Mouse (Mus musculus) spleen, adult 2 months (tissue): Measurements from ENCODE around the gene Zbtb18. TPM values are rescaled to one million over a fixed set of nuclear protein-coding genes. Genes with fewer than 3 reads are reported as not detected.
A peak's percentile ranks its signal among the peaks of the same experiment; 100 is the strongest.

Experiments
- DNase-seq, 2 experiments: peaks; one replicate each; pipeline versions ENCODE4 v3.0.0 to v3.0.0-alpha.2; 2012 to 2021; ENCODE audit warnings: low spot score in 2 of 2, low read depth in 1 of 2
- H3K27ac ChIP-seq: fragments of 200-500 bp; 2 replicates; pipeline ENCODE4 v1.5.1; 2012; ENCODE audit warnings: low read length, inconsistent platforms; ENCODE audit not compliant: insufficient read depth
- H3K27me3 ChIP-seq: fragments of 200-500 bp; 2 replicates; pipeline ENCODE4 v1.6.1; 2012; ENCODE audit warnings: mild to moderate bottlenecking, moderate library complexity, low read length, inconsistent platforms; ENCODE audit not compliant: control insufficient read depth, insufficient read depth
- H3K36me3 ChIP-seq: fragments of 200-500 bp; 2 replicates; pipeline ENCODE4 v1.6.1; 2012; ENCODE audit warnings: mild to moderate bottlenecking, low read length, inconsistent platforms; ENCODE audit not compliant: control insufficient read depth, insufficient read depth
- H3K4me1 ChIP-seq: fragments of 200-500 bp; 2 replicates; pipeline ENCODE4 v1.6.1; 2011; ENCODE audit warnings: inconsistent platforms; ENCODE audit not compliant: control insufficient read depth, insufficient read depth, insufficient read length
- H3K4me3 ChIP-seq: fragments of 200-500 bp; 2 replicates; pipeline ENCODE4 v1.5.1; 2011; ENCODE audit warnings: mild to moderate bottlenecking, inconsistent platforms; ENCODE audit not compliant: insufficient read depth, insufficient read length; ENCODE audit errors: extremely low read depth
- CTCF ChIP-seq: fragments of 200-500 bp; IDR thresholded peaks from 2 replicates; pipeline ENCODE4 v1.5.1; 2011; ENCODE audit warnings: mild to moderate bottlenecking, inconsistent platforms; ENCODE audit not compliant: insufficient read depth, insufficient read length, insufficient replicate concordance; ENCODE audit errors: extremely low read depth
- POLR2A ChIP-seq: fragments of 200-500 bp; IDR thresholded peaks from 2 replicates; pipeline ENCODE4 v1.6.1; 2011; ENCODE audit warnings: low read depth, low read length, inconsistent platforms
- WGBS: fragments of 180-500 bp; shearing (Covaris S2); methylation state at CpG from one replicate; pipeline ENCODE4 v1.1.7; 2018; 5-methylcytosine and 5-hydroxymethylcytosine counted together
- polyA plus RNA-seq: library from polyadenylated mRNA; depleted of rRNA; stranded (reverse); fragments of >200 nt; gene quantifications from 2 replicates; pipeline ENCODE4 v1.2.3, GENCODE M21; 2012

Zbtb18 gene
- polyA plus RNA-seq, 1 experiment, result 18.1 TPM

DNA sequence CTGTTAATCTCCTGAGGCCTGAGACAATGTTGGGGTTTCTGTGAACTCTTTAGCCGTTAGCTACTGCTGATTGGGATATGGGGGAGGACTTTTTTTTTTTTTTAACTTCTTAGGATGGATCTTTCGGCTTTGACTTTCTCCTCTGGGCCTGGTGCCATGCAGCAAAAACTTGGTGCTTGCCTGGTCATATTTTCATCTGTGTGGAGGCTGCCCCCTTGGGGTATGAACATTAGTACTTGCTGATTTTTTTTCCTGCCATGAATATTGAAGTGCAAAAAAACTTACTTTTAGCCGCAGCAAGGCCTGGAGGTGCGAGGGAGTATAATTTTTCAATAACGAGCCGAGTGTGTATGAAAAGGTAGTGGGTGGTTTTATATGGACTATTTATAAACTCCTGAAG is 22.0 kb upstream of the Zbtb18 start:
- no peak for DNase-seq
- no peaks in the 10 kb centered on the region for H3K36me3 ChIP-seq
- TF ChIP-seq CTCF (no peak), POLR2A (no peak)
- 84% methylated on average over 6 of the region's 6 CpGs for WGBS
- H3K4me3 ChIP-seq, result no peak overlapping the region
- no peak overlapping the region for H3K27ac ChIP-seq
- H3K27me3 ChIP-seq, result no peaks in the 10 kb centered on the region
- H3K4me1 ChIP-seq, result no peaks in the 10 kb centered on the region

- Histone ChIP-seq H3K27ac (peak overlapping the region; percentile 92), H3K36me3 (no peaks in the 10 kb centered on the region), H3K27me3 (no peaks in the 10 kb centered on the region; the same call in 1 of the 2 replicates), H3K4me3 (peak overlapping the region; percentile 47), H3K4me1 (peaks cover 4% of the 10 kb centered on the region; the same call in 1 of the 2 replicates)
- TF ChIP-seq POLR2A (no peak), CTCF (no peak)
- 30% methylated on average over 5 of the region's 5 CpGs for WGBS
- DNase-seq, result peak; percentile 54 to 70
Observed at GRCm38 (mm10) chr1:177427862-177428261, 14.3 kb upstream of the Zbtb18 start.

- Histone ChIP-seq H3K36me3 (no peaks in the 10 kb centered on the region), H3K4me1 (peaks cover 4% of the 10 kb centered on the region; the same call in 1 of the 2 replicates), H3K27me3 (no peaks in the 10 kb centered on the region; the same call in 1 of the 2 replicates), H3K4me3 (peak overlapping the region; percentile 47), H3K27ac (peak overlapping the region; percentile 92)
- 38% methylated on average over 14 of the region's 14 CpGs for WGBS
- TF ChIP-seq POLR2A (no peak), CTCF (no peak)
- DNase-seq, result peak; percentile 31 to 43
Observed at GRCm38 (mm10) chr1:177428338-177428737, 13.8 kb upstream of the Zbtb18 start.

- peaks cover 4% of the 10 kb centered on the region; the same call in 1 of the 2 replicates for H3K4me1 ChIP-seq
- no peak overlapping the region for H3K27ac ChIP-seq
- no peak overlapping the region for H3K4me3 ChIP-seq
- WGBS, result 76% methylated on average over 4 of the region's 4 CpGs
- DNase-seq, result no peak
- no peaks in the 10 kb centered on the region; the same call in 1 of the 2 replicates for H3K27me3 ChIP-seq
- H3K36me3 ChIP-seq, result no peaks in the 10 kb centered on the region
- no peak for TF ChIP-seq CTCF
- no peak for TF ChIP-seq POLR2A
Observed at GRCm38 (mm10) chr1:177429067-177429466, 13.1 kb upstream of the Zbtb18 start.

- whole genome bisulfite sequencing, result 14% methylated on average over 1 of the region's 2 CpGs
- Histone ChIP-seq H3K27ac (peak overlapping the region; percentile 30), H3K27me3 (no peaks in the 10 kb centered on the region), H3K4me3 (no peak overlapping the region), H3K36me3 (no peaks in the 10 kb centered on the region), H3K4me1 (peaks cover 3% of the 10 kb centered on the region)
- no peak for DNase-seq
- no peak for TF ChIP-seq CTCF
- no peak for TF ChIP-seq POLR2A
Observed at GRCm38 (mm10) chr1:177440411-177440810, 1.7 kb upstream of the Zbtb18 start.

GRCm38 (mm10) chr1:177440981-177441491 is 1.1 kb upstream of the Zbtb18 start:
- TF ChIP-seq POLR2A (no peak), CTCF (no peak)
- Histone ChIP-seq H3K36me3 (no peaks in the 10 kb centered on the region), H3K27me3 (no peaks in the 10 kb centered on the region), H3K4me1 (peaks cover 6% of the 10 kb centered on the region), H3K27ac (peak overlapping the region; percentile 99), H3K4me3 (peak overlapping the region; percentile 87)
- under 1% methylated on average over 6 of the region's 6 CpGs for WGBS
- peak in 1 of 2 experiments; percentile 21 for DNase-seq

DNA sequence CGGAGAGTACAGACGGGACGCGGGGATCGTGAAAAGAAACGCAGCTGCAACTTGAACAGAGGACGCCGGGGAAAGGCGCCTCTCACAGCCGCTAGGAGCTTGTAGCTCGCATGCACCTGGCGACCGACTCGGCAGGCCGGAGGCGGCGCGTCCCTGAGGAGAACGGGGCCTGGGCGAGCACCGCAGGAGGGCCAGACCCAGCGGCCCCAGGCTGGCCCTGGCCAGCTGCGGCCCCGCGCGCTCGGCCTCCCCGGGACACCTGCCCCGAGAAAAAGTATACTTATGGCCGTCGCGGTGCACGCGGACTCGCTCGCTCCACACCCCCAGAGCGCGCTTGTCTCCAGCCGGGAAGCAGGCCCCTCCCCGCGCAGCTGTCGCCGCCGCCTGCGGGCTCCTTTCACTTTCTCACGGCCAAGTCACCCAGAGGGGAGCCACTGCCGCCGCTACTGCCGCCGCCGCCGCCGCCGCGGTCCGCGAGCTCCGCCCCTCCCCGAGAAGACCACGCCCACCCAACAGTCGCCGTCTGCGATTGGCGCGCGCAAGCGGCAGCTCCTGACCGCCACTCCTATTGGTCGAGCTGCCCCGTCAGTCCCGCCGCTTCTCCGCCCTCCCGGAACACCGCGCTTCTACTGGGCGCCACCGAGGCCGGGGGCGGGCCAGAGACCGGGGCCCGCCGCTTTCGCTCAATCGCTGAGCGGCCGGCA is 507 bp upstream of the Zbtb18 start:
- Histone ChIP-seq H3K27me3 (no peaks in the 10 kb centered on the region), H3K4me1 (peaks cover 6% of the 10 kb centered on the region), H3K36me3 (no peaks in the 10 kb centered on the region), H3K27ac (peak overlapping the region; percentile 99), H3K4me3 (peak overlapping the region; percentile 87)
- under 1% methylated on average over 87 of the region's 87 CpGs for WGBS
- TF ChIP-seq CTCF (no peak), POLR2A (peak; percentile 59)
- DNase-seq, result peak; percentile 95 to 97
